Mouse (Mus musculus) heart, postnatal 10 days (tissue): Measurements from ENCODE around the gene Gm45713. TPM values are rescaled to one million over a fixed set of nuclear protein-coding genes. Genes with fewer than 3 reads are reported as not detected.
A peak's percentile ranks its signal among the peaks of the same experiment; 100 is the strongest.

Source experiments
- DNase-seq, 2 experiments: peaks; one replicate each; pipeline ENCODE4 v3.0.0; 2021
- intact Hi-C: fragments of 180-260 bp; cut with DNase I; formaldehyde crosslinking; loops from one replicate; pipeline ENCODE4 v1.15.1; 2025
- microRNA-seq, 2 experiments: library from miRNA; unstranded; fragments of <30 nt; microRNA quantifications; one replicate each; pipeline ENCODE4 v1.2.0; 2022
- total RNA-seq, 2 experiments: library from RNA; stranded (reverse); gene quantifications; 2 replicates each; pipeline ENCODE4 v1.2.3; 2021

Gene Gm45713
- total RNA-seq, 2 experiments from 2014 or later, result not detected

GRCm38 (mm10) chr7:45081016-45081415 is 55.0 kb downstream of the Gm45713 start:
- DNase-seq, result no peak
- intact Hi-C loops, result loop anchor here (5.0 kb wide), 2 partner anchors 41 to 216 kb away; partner anchors contain the start of gene Rps11

- peak; percentile 93 to 96 for DNase-seq
- intact Hi-C loops, result loop anchor here (2.0 to 5.0 kb wide), 3 partner anchors 42 to 217 kb away; partner anchors contain the start of gene Rps11
These were observed 56.2 kb downstream of the Gm45713 start for GRCm38 (mm10) chr7:45079856-45080255.

DNA sequence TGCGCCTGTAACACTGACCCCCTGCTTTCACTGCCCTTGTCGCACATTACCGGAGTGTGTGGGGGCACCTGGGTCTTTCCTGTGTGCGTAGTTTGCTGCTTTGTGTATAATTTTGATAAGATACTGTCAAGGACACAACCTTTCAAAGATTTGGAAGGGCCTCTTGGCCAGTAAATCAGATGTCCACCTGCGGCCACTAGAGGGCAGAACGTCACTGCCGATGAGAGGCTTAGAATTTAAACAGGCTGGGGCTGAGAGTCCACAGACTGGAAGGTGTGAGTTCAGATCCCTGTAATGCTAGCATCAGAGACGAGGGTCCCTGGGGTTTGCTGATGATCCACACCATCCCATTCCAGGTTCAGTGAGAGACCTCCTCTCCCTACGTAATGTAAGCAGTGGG is 57.5 kb downstream of the Gm45713 start:
- intact Hi-C loops, result loop anchor here (1.0 to 2.0 kb wide), 2 partner anchors 58 to 120 kb away; partner anchors contain the start of genes Flt3l and Gm45713
- DNase-seq, result peak; percentile 81 to 86

DNA sequence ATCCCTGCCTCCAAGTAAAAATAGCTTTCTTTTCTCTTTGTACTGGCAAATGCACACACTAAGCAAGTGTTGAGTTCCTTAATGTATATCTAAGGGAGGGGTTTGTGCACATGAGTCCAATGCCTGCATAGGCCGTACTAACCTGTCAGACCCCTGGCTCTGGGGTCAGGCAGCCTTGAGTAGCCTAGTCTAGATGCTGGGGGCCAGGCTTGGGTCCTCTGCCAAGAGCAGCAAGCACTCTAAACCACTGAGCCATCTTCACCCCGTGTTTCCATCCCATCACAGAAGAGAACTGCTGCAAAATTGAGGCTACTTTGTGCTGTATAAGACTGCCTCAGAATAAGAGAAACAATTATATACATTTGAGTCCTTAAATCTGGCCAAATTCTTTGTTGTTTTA is 58.2 kb downstream of the Gm45713 start:
- intact Hi-C loops, result loop anchor here (1.0 to 2.0 kb wide), 2 partner anchors 58 to 121 kb away; partner anchors contain the start of genes Flt3l and Gm45713
- DNase-seq, result no peak

DNA sequence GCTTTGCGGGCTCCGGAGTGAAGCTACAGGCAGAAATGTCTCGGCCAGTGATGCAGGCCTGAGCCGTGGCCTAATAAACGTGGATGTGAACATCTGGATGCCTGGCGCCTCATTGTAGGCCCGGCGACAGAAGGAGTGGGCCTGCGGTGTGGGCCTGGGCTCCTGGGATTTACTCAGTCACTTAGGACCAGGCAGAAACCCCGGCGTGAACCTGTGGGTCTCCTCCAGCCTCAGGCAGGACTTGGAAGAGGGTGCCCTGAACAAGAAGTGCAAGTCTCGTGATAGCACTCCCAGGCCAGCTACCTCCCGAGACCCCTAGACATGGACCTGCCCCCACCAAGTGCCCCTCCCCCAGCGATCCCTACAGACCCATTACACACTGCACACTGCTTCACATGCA is 58.7 kb downstream of the Gm45713 start:
- intact Hi-C loops, result no loop called here
- DNase-seq, result no peak

GRCm38 (mm10) chr7:45076501-45076900 is 59.5 kb downstream of the Gm45713 start:
- no peak for DNase-seq
- intact Hi-C loops, result no loop called here

Small RNA genes lying within 50 kb of the gene (microRNA-seq; reads per million reads assigned to microRNA genes)
- gene Mir150 (964 to 1,004 reads per million in 2 experiments), gene Mir5121 (9.0 to 15.3 reads per million in 2 experiments), gene Mir7055 (0 reads per million in 2 experiments)

Other genes with a start within 250 kb of the Gm45713 start
- 10 to 100 TPM; 67.7 to 77.1 TPM for gene Med25, start 243.5 kb downstream of the Gm45713 start, total RNA-seq
- gene Fuz, start 240.2 kb downstream of the Gm45713 start, total RNA-seq, result 10 to 100 TPM; 12.2 to 18.2 TPM
- gene Ap2a1, start 206.7 kb downstream of the Gm45713 start, total RNA-seq, result 10 to 100 TPM; 90.9 to 91.1 TPM
- not detected for gene Tsks, start 193.0 kb downstream of the Gm45713 start, total RNA-seq
- gene Cpt1c, start 161.4 kb downstream of the Gm45713 start, total RNA-seq, result 1 to 10 TPM; 4.1 to 6.2 TPM
- gene Prmt1, start 149.7 kb downstream of the Gm45713 start, total RNA-seq, result 100 to 1,000 TPM; 198 to 216 TPM
- gene Irf3, start 138.6 kb downstream of the Gm45713 start, total RNA-seq, result 10 to 100 TPM; 34.1 to 47.9 TPM
- 10 to 100 TPM; 14.5 to 15.9 TPM for gene Bcl2l12, start 137.5 kb downstream of the Gm45713 start, total RNA-seq
- gene Scaf1, start 119.9 kb downstream of the Gm45713 start, total RNA-seq, result 10 to 100 TPM; 68.5 to 70.1 TPM
- gene Rras, start 118.3 kb downstream of the Gm45713 start, total RNA-seq, result 10 to 100 TPM; 71.6 to 75.7 TPM
- gene Prr12, start 83.3 kb downstream of the Gm45713 start, total RNA-seq, result 10 to 100 TPM; 28.8 to 35.7 TPM
- gene Nosip, start 73.8 kb downstream of the Gm45713 start, total RNA-seq, result 10 to 100 TPM; 33.9 to 35.9 TPM
- gene Prrg2, start 73.6 kb downstream of the Gm45713 start, total RNA-seq, result 10 to 100 TPM; 10.9 to 11.3 TPM
- gene Rcn3, start 44.0 kb downstream of the Gm45713 start, total RNA-seq, result 10 to 100 TPM; 76.5 to 83.4 TPM
- 10 to 100 TPM; 65.4 to 69.2 TPM for gene Fcgrt, start 32.4 kb downstream of the Gm45713 start, total RNA-seq
- gene Rps11, start 11.8 kb downstream of the Gm45713 start, total RNA-seq, result 100 to 1,000 TPM; 752 to 773 TPM
- gene Rpl13a, start 7.5 kb downstream of the Gm45713 start, total RNA-seq, result 100 to 1,000 TPM; 809 to 865 TPM
- gene Flt3l, start 201 bp upstream of the Gm45713 start, total RNA-seq, result 1 to 10 TPM; 5.7 to 6.5 TPM
- gene Pih1d1, start 18.1 kb upstream of the Gm45713 start, total RNA-seq, result 10 to 100 TPM; 47.1 to 49.0 TPM
- gene Aldh16a1, start 18.4 kb upstream of the Gm45713 start, total RNA-seq, result 10 to 100 TPM; 36.6 to 48.2 TPM
- gene Slc17a7, start 27.7 kb upstream of the Gm45713 start, total RNA-seq, result 1 to 10 TPM; 6.1 to 6.7 TPM
- gene Gfy, start 43.3 kb upstream of the Gm45713 start, total RNA-seq, result not detected
- gene Pth2, start 44.8 kb upstream of the Gm45713 start, total RNA-seq, result not detected
- not detected for gene Ccdc155, start 68.7 kb upstream of the Gm45713 start, total RNA-seq
- gene Dkkl1, start 75.9 kb upstream of the Gm45713 start, total RNA-seq, result not detected
- gene Tead2, start 79.5 kb upstream of the Gm45713 start, total RNA-seq, result 10 to 100 TPM; 27.5 to 32.3 TPM
- gene Cd37, start 102.9 kb upstream of the Gm45713 start, total RNA-seq, result 1 to 10 TPM; 3.0 to 4.0 TPM
- gene Slc6a16, start 104.9 kb upstream of the Gm45713 start, total RNA-seq, result not detected
- gene Slc6a21, start 141.3 kb upstream of the Gm45713 start, total RNA-seq, result not detected
- 10 to 100 TPM; 21.0 to 26.1 TPM for gene Trpm4, start 197.5 kb upstream of the Gm45713 start, total RNA-seq
- 100 to 1,000 TPM; 320 to 351 TPM for gene Hrc, start 199.1 kb upstream of the Gm45713 start, total RNA-seq
- under 1 TPM; 0.22 to 0.31 TPM for gene Ppfia3, start 230.8 kb upstream of the Gm45713 start, total RNA-seq
- 1 to 10 TPM in 1 of 2 experiments, under 1 TPM in 1; 0.97 to 1.1 TPM for gene Lin7b, start 234.4 kb upstream of the Gm45713 start, total RNA-seq